Mouse (Mus musculus): ENCODE measurements around the gene Smagp. TPM values are rescaled to one million over a fixed set of nuclear protein-coding genes. Genes with fewer than 3 reads are reported as not detected.

Smagp gene
- total and polyA plus RNA-seq, 2 experiments, result 13.0 to 57.0 TPM

DNA sequence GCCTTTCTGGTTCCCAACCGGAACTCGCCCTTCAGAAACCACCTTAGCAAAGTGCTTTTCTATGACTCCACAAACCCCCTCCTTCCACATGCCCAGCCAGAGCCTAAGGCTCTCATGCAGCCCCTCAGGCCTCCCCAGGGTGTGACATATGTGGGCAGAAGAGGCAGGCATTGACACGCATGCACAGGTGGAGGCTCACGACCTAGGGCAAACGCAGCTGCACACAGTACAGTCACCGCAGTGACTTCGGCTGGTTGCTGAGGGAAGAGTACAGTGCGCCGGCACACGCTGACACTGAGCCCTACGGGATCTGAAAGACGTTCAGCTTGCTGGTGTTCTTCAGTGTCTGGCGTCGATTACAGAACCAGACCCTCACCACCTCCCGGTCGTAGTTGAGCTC is 58.8 kb downstream of the Smagp start:
- DNase-seq (ENCODE audit: extremely low read depth, low read depth, low spot score), result no peak
- TF ChIP-seq CTCF (IDR thresholded peaks at IDR 0.05; ENCODE audit: low read depth, low read length), result no peak
- TF ChIP-seq POLR2A (IDR thresholded peaks at IDR 0.05; ENCODE audit: extremely low read depth, insufficient read depth, low read length), result no peak
- no peak overlapping the region for H3K9ac ChIP-seq (ENCODE audit: low read depth, low read length)
- H3K4me3 ChIP-seq (ENCODE audit: insufficient read depth, low read depth, low read length), result no peak overlapping the region
- no peaks in the 10 kb centered on the region for H3K36me3 ChIP-seq (ENCODE audit: control insufficient read depth, insufficient read depth, low read length)
- H3K4me1 ChIP-seq (ENCODE audit: control insufficient read depth, insufficient read depth, low read length), result no peaks in the 10 kb centered on the region
- H3K27me3 ChIP-seq (ENCODE audit: control insufficient read depth, insufficient read depth, low read length), result no peaks in the 10 kb centered on the region
- WGBS, result 93% methylated on average over 16 of the region's 16 CpGs
- no peaks in the 10 kb centered on the region for H3K79me2 ChIP-seq (ENCODE audit: control insufficient read depth, insufficient read depth, low read length)
- no peak overlapping the region for H3K27ac ChIP-seq (replicated peaks; ENCODE audit: insufficient read depth, low read depth, low read length)

DNA sequence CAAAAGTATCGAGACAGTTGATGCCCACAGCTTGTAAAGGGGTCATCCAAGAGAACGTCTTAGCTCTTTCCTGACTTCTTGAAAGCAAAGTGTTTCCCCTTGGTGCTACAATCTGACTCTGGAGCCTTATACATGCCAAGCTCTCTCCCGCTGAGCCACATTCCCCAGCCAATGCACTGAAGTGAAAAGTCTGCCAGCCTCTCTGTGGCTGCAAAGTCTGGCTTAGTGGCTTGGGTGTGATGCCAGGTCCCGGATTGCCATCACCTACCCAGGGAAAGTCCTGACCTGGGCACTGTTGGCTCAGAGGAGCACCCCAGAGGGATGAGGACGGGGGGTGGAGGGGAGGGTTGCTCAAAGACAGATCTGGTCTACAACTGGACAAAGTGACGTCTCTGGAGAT is 59.9 kb downstream of the Smagp start:
- no peaks in the 10 kb centered on the region for H3K79me2 ChIP-seq (ENCODE audit: control insufficient read depth, insufficient read depth, low read length)
- DNase-seq (ENCODE audit: extremely low read depth, low read depth, low spot score), result no peak
- H3K4me1 ChIP-seq (ENCODE audit: control insufficient read depth, insufficient read depth, low read length), result no peaks in the 10 kb centered on the region
- TF ChIP-seq CTCF (IDR thresholded peaks at IDR 0.05; ENCODE audit: low read depth, low read length), result no peak
- no peak for TF ChIP-seq POLR2A (IDR thresholded peaks at IDR 0.05; ENCODE audit: extremely low read depth, insufficient read depth, low read length)
- H3K9ac ChIP-seq (ENCODE audit: low read depth, low read length), result no peak overlapping the region
- H3K27me3 ChIP-seq (ENCODE audit: control insufficient read depth, insufficient read depth, low read length), result no peaks in the 10 kb centered on the region
- H3K4me3 ChIP-seq (ENCODE audit: insufficient read depth, low read depth, low read length), result no peak overlapping the region
- 86% methylated on average over 6 of the region's 6 CpGs for WGBS
- H3K36me3 ChIP-seq (ENCODE audit: control insufficient read depth, insufficient read depth, low read length), result no peaks in the 10 kb centered on the region
- H3K27ac ChIP-seq (replicated peaks; ENCODE audit: insufficient read depth, low read depth, low read length), result no peak overlapping the region; the same call in 1 of the 2 replicates

DNA sequence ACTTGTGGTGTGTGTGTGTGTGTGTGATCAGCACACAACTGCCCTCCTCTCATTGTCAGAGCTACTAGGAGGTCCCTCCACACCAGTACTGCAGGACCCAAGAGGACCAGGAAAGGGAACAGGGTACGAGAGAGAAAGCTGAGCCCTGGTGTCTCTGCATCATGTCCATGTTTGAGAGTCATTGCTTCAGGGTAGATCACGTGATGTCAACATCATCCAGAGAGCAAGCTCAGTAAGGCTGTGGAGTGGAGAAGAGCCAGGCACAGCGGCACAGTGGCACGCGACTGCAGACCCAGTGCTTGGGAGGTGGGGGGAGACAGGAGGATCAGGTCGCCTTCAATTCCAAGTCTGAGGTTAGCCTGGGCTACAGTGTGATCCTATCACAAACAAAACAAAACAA is 60.3 kb downstream of the Smagp start:
- Histone ChIP-seq H3K36me3 (ENCODE audit: control insufficient read depth, insufficient read depth, low read length) (no peaks in the 10 kb centered on the region), H3K9ac (ENCODE audit: low read depth, low read length) (no peak overlapping the region), H3K79me2 (ENCODE audit: control insufficient read depth, insufficient read depth, low read length) (no peaks in the 10 kb centered on the region), H3K27me3 (ENCODE audit: control insufficient read depth, insufficient read depth, low read length) (no peaks in the 10 kb centered on the region), H3K4me1 (ENCODE audit: control insufficient read depth, insufficient read depth, low read length) (no peaks in the 10 kb centered on the region), H3K4me3 (ENCODE audit: insufficient read depth, low read depth, low read length) (no peak overlapping the region), H3K27ac (replicated peaks; ENCODE audit: insufficient read depth, low read depth, low read length) (no peak overlapping the region)
- WGBS, result 90% methylated on average over 6 of the region's 6 CpGs
- no peak for DNase-seq (ENCODE audit: extremely low read depth, low read depth, low spot score)
- TF ChIP-seq POLR2A (IDR thresholded peaks at IDR 0.05; ENCODE audit: extremely low read depth, insufficient read depth, low read length) (no peak), CTCF (IDR thresholded peaks at IDR 0.05; ENCODE audit: low read depth, low read length) (no peak)

DNA sequence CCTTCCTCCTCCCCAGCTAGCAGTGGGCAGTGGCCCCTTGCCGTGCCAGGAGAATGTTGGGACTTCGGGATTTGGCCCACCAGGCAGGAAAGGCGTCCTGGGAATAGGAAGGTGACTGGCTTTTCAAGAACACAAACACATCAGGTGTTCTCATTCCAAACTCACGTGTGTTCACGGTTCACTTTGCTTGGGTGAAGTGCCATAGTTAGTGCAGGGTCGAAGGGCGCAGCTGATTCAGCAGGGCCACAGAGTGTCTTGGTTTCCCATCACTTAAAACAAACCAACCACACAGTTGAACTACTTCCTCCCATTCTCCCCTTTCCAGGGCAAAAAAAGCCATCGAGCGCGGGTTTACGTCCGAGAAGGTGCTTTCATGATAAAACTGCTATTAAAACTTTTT is 61.4 kb downstream of the Smagp start:
- H3K4me3 ChIP-seq (ENCODE audit: insufficient read depth, low read depth, low read length), result no peak overlapping the region
- no peak for TF ChIP-seq POLR2A (IDR thresholded peaks at IDR 0.05; ENCODE audit: extremely low read depth, insufficient read depth, low read length)
- no peak for TF ChIP-seq CTCF (IDR thresholded peaks at IDR 0.05; ENCODE audit: low read depth, low read length)
- H3K27me3 ChIP-seq (ENCODE audit: control insufficient read depth, insufficient read depth, low read length), result no peaks in the 10 kb centered on the region
- WGBS, result 87% methylated on average over 12 of the region's 12 CpGs
- H3K36me3 ChIP-seq (ENCODE audit: control insufficient read depth, insufficient read depth, low read length), result no peaks in the 10 kb centered on the region
- H3K27ac ChIP-seq (replicated peaks; ENCODE audit: insufficient read depth, low read depth, low read length), result 0 out of 2 replicates have a peak overlapping the region, but pooled peaks have one; percentile 2
- no peaks in the 10 kb centered on the region for H3K4me1 ChIP-seq (ENCODE audit: control insufficient read depth, insufficient read depth, low read length)
- H3K9ac ChIP-seq (ENCODE audit: low read depth, low read length), result no peak overlapping the region
- no peak for DNase-seq (ENCODE audit: extremely low read depth, low read depth, low spot score)
- H3K79me2 ChIP-seq (ENCODE audit: control insufficient read depth, insufficient read depth, low read length), result no peaks in the 10 kb centered on the region

DNA sequence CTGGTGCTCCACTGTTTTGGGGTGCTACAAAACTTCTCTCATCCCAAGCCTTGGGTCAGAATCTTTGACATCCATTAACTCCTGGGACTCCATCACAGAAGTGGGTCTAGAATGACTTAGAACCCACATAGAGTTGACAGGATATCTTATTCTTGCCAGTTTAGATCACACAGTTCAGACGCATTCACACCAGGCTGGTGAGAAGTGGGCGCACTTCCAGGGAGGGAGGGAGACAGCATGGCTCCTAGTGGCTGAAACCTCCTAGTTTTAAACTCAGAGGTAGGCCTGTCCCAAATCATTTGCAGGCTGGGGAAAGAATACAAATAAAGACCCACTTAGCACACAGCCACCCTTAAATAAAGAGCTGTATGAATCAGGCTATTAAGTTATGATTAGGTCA is 62.4 kb downstream of the Smagp start:
- Histone ChIP-seq H3K27me3 (ENCODE audit: control insufficient read depth, insufficient read depth, low read length) (no peaks in the 10 kb centered on the region), H3K9ac (ENCODE audit: low read depth, low read length) (no peak overlapping the region), H3K36me3 (ENCODE audit: control insufficient read depth, insufficient read depth, low read length) (no peaks in the 10 kb centered on the region), H3K4me3 (ENCODE audit: insufficient read depth, low read depth, low read length) (no peak overlapping the region), H3K4me1 (ENCODE audit: control insufficient read depth, insufficient read depth, low read length) (no peaks in the 10 kb centered on the region), H3K79me2 (ENCODE audit: control insufficient read depth, insufficient read depth, low read length) (no peaks in the 10 kb centered on the region), H3K27ac (replicated peaks; ENCODE audit: insufficient read depth, low read depth, low read length) (peak overlapping the region; percentile 24; the same call in 1 of the 2 replicates)
- WGBS, result 73% methylated on average over 2 of the region's 2 CpGs
- DNase-seq (ENCODE audit: extremely low read depth, low read depth, low spot score), result no peak
- TF ChIP-seq POLR2A (IDR thresholded peaks at IDR 0.05; ENCODE audit: extremely low read depth, insufficient read depth, low read length), result no peak
- no peak for TF ChIP-seq CTCF (IDR thresholded peaks at IDR 0.05; ENCODE audit: low read depth, low read length)

DNA sequence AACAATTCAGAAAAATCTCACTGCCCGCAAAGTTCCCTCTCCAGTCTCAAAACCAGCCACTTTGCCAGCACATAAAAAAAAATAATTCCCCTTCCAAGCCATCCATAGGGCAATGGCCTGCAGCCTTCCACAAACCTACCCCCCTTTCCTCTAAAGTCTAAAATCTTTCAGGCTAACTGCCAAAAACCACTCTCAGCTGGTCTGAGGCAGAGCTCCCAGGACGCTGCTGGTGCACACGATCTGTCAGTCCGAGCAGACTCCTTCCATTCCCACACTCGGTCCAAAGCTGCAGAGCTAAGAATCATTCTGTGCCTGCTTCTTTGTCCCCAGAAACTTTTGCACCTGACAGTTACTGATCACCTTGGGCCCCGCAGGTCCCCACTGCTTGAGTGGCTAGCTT is 62.8 kb downstream of the Smagp start:
- H3K4me1 ChIP-seq (ENCODE audit: control insufficient read depth, insufficient read depth, low read length), result no peaks in the 10 kb centered on the region
- TF ChIP-seq CTCF (IDR thresholded peaks at IDR 0.05; ENCODE audit: low read depth, low read length) (no peak), POLR2A (IDR thresholded peaks at IDR 0.05; ENCODE audit: extremely low read depth, insufficient read depth, low read length) (no peak)
- H3K79me2 ChIP-seq (ENCODE audit: control insufficient read depth, insufficient read depth, low read length), result no peaks in the 10 kb centered on the region
- peak; percentile 14 for DNase-seq (ENCODE audit: extremely low read depth, low read depth, low spot score)
- 60% methylated on average over 6 of the region's 6 CpGs for WGBS
- H3K27me3 ChIP-seq (ENCODE audit: control insufficient read depth, insufficient read depth, low read length), result no peaks in the 10 kb centered on the region
- no peaks in the 10 kb centered on the region for H3K36me3 ChIP-seq (ENCODE audit: control insufficient read depth, insufficient read depth, low read length)
- H3K27ac ChIP-seq (replicated peaks; ENCODE audit: insufficient read depth, low read depth, low read length), result peak overlapping the region; percentile 11; the same call in 1 of the 2 replicates
- H3K9ac ChIP-seq (ENCODE audit: low read depth, low read length), result no peak overlapping the region
- H3K4me3 ChIP-seq (ENCODE audit: insufficient read depth, low read depth, low read length), result no peak overlapping the region

Other genes starting within 250 kb of the Smagp start
- not detected in 2 replicates for gene Gm5475, start 214.8 kb downstream of the Smagp start, total RNA-seq (2014; rRNA removed)
- gene Gm5475, start 214.8 kb downstream of the Smagp start, polyA plus RNA-seq (2012; rRNA removed), result not detected in 2 replicates
- 14.5 and 22.3 TPM in 2 replicates for gene Slc11a2, start 211.9 kb downstream of the Smagp start, total RNA-seq (2014; rRNA removed)
- 23.2 and 25.2 TPM in 2 replicates for gene Slc11a2, start 211.9 kb downstream of the Smagp start, polyA plus RNA-seq (2012; rRNA removed)
- gene Letmd1, start 167.9 kb downstream of the Smagp start, total RNA-seq (2014; rRNA removed), result 18.7 and 21.1 TPM in 2 replicates
- gene Letmd1, start 167.9 kb downstream of the Smagp start, polyA plus RNA-seq (2012; rRNA removed), result 38.7 and 39.9 TPM in 2 replicates
- gene Csrnp2, start 141.5 kb downstream of the Smagp start, total RNA-seq (2014; rRNA removed), result 0.92 and 1.1 TPM in 2 replicates
- 0.78 and 1.1 TPM in 2 replicates for gene Csrnp2, start 141.5 kb downstream of the Smagp start, polyA plus RNA-seq (2012; rRNA removed)
- 4.0 and 5.9 TPM in 2 replicates for gene Tfcp2, start 84.9 kb downstream of the Smagp start, total RNA-seq (2014; rRNA removed)
- 3.9 and 5.8 TPM in 2 replicates for gene Tfcp2, start 84.9 kb downstream of the Smagp start, polyA plus RNA-seq (2012; rRNA removed)
- gene Pou6f1, start 37.0 kb downstream of the Smagp start, total RNA-seq (2014; rRNA removed), result 1.9 and 2.0 TPM in 2 replicates
- 3.1 and 5.5 TPM in 2 replicates for gene Pou6f1, start 37.0 kb downstream of the Smagp start, polyA plus RNA-seq (2012; rRNA removed)
- gene Dazap2, start 21.6 kb downstream of the Smagp start, total RNA-seq (2014; rRNA removed), result 50.3 and 60.2 TPM in 2 replicates
- 395 and 460 TPM in 2 replicates for gene Dazap2, start 21.6 kb downstream of the Smagp start, polyA plus RNA-seq (2012; rRNA removed)
- 1.0 and 4.0 TPM in 2 replicates for gene Bin2, start 32.6 kb upstream of the Smagp start, total RNA-seq (2014; rRNA removed)
- gene Bin2, start 32.6 kb upstream of the Smagp start, polyA plus RNA-seq (2012; rRNA removed), result 1.4 and 4.0 TPM in 2 replicates
- 54.6 and 199 TPM in 2 replicates for gene Cela1, start 51.0 kb upstream of the Smagp start, total RNA-seq (2014; rRNA removed)
- gene Cela1, start 51.0 kb upstream of the Smagp start, polyA plus RNA-seq (2012; rRNA removed), result 58.3 and 69.1 TPM in 2 replicates
- 0.46 and 0.87 TPM in 2 replicates for gene Galnt6, start 92.4 kb upstream of the Smagp start, total RNA-seq (2014; rRNA removed)
- 0.20 and 0.42 TPM in 2 replicates for gene Galnt6, start 92.4 kb upstream of the Smagp start, polyA plus RNA-seq (2012; rRNA removed)
- 0.18 and 1.1 TPM in 2 replicates for gene Slc4a8, start 124.8 kb upstream of the Smagp start, total RNA-seq (2014; rRNA removed)
- gene Slc4a8, start 124.8 kb upstream of the Smagp start, polyA plus RNA-seq (2012; rRNA removed), result 0.16 and 0.29 TPM in 2 replicates
- 1.4 and 3.0 TPM in 2 replicates for gene Scn8a, start 232.9 kb upstream of the Smagp start, total RNA-seq (2014; rRNA removed)
- gene Scn8a, start 232.9 kb upstream of the Smagp start, polyA plus RNA-seq (2012; rRNA removed), result 0.07 and 0.15 TPM in 2 replicates

Data from liver, adult 2 months (tissue).